Mouse (Mus musculus) embryonic fibroblast, embryonic 13.5 days (primary cell): ENCODE measurements at regions not wholly inside any gene's neighbourhood (a gene's known extent, or its start where the extent isn't known, plus 50 kb on each side); places are given as distances from the start of the nearest gene placed in this dataset.

Experiments used
- H3K27ac ChIP-seq: 2 replicates; pipeline ENCODE4 v1.5.1; 2012; ENCODE audit warnings: low read length, control low read depth, inconsistent platforms; ENCODE audit not compliant: insufficient read depth
- H3K4me1 ChIP-seq: 2 replicates; pipeline ENCODE4 v1.6.1; 2011; ENCODE audit warnings: low read length; ENCODE audit not compliant: control insufficient read depth, insufficient read depth
- H3K4me3 ChIP-seq: 2 replicates; pipeline ENCODE4 v1.5.1; 2011; ENCODE audit warnings: mild to moderate bottlenecking, control low read depth, low read length; ENCODE audit not compliant: insufficient read depth
- CTCF ChIP-seq: IDR thresholded peaks from 2 replicates; pipeline ENCODE4 v1.5.1; 2011; ENCODE audit warnings: mild to moderate bottlenecking, control low read depth, low read length, moderate library complexity, borderline replicate concordance; ENCODE audit not compliant: insufficient read depth
- POLR2A ChIP-seq: IDR thresholded peaks from 2 replicates; pipeline ENCODE4 v1.6.1; 2011; ENCODE audit warnings: low read depth, mild to moderate bottlenecking, control low read depth, low read length, moderate library complexity

DNA sequence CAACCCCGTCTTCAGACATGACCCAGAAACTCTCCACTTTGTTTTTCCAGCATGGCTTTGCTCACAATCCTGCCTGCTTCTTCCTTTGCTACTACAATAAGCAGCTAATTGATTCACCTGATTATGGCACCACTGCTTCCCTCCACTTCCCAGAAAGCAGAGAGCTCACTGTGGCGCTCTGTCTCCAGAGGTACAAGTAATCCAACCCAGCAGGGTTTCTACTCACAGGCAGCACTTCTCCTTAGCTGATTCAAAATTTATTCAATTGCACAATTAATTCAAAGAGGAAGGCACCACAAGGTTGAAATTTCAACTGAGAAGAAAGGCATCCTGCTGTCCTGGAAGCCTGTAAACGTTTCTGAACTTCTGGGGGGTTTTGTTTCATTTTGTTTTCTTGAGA, 293.9 kb downstream of the Ptprc start:
- H3K4me1 ChIP-seq, result no peaks in the 10 kb centered on the region
- H3K4me3 ChIP-seq, result no peak overlapping the region
- no peak overlapping the region for H3K27ac ChIP-seq
- no peak for TF ChIP-seq POLR2A
- no peak for TF ChIP-seq CTCF

DNA sequence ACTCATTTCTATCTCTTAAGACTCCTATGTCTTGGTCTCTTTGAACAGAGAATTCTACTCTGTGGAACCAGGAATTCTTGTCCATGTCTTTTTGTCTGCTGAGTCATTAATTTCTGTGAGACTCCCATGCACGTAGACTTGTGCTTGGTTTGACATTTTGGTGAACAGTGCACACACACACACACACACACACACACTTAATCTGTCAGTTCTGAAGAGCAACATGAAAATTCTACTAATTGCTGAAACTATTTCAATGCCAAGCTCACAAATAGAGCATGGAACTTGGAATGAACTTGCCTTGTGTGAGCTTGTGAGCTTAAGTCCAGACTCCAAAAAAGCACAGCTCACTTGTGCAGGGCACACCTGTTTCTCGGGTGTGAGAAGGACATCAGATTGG, 301.1 kb downstream of the Ptprc start:
- TF ChIP-seq CTCF, result no peak
- TF ChIP-seq POLR2A, result no peak
- Histone ChIP-seq H3K27ac (no peak overlapping the region), H3K4me1 (no peaks in the 10 kb centered on the region), H3K4me3 (no peak overlapping the region)

DNA sequence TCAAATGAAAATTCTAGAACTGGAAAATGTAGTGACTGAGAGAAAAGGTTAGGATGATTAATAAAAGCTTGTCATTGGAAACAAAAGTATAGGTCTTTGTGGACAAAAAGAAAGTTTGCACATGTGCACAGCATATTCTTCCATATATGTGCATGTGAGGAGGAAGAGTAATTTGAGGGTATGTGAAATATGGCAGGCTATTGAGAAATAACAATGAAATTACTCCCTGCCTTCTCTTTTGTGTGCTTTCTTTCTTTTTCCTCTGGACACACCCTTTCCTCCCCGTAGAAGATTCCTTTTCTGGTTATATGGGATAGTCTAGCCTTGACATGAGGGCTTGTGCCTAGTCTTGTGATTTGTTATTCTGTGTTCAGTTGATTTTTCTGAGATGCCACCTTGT, 301.9 kb downstream of the Ptprc start:
- H3K4me1 ChIP-seq, result no peaks in the 10 kb centered on the region
- no peak for TF ChIP-seq POLR2A
- TF ChIP-seq CTCF, result no peak
- H3K4me3 ChIP-seq, result no peak overlapping the region
- H3K27ac ChIP-seq, result no peak overlapping the region

DNA sequence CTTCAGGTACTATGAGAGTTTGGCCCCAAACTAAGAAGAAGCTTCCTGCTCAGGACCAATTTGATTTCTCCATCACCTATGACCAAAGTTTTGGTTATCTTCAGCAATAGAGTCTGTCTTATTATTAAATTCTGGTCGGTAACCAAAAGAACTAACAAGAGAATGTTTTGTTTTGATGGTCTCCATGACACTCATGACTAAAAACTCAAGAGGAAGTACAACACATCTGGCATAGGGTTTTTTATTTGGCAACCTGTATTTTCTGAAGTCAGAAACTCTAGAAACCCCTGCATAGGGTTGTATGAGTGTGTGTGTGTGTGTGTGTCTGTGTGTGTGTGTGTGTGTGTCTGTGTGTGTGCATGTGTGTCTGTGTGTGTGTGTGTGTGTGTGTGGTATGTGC, 310.5 kb downstream of the Ptprc start:
- TF ChIP-seq CTCF, result no peak
- no peak for TF ChIP-seq POLR2A
- Histone ChIP-seq H3K4me1 (no peaks in the 10 kb centered on the region), H3K4me3 (no peak overlapping the region), H3K27ac (no peak overlapping the region)

DNA sequence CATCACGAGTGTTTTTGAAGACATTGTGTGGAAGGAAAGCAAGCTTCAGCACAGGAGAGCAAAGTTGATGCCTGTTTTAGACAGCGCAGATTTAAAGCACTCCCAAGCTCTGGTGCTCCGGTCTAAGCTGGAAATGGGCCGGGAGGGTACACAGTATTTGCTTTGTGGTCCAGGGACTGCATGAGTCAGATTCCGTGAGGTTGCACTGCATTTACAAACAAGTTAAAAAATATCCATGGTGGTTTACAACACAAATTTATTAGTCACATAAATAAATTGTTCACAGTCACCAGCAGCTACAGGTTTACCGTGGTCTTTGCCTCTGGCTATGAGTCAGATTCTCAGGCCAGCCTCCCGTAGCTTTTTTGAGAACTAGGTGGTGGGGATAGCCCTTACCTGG, 312.0 kb downstream of the Ptprc start:
- H3K27ac ChIP-seq, result no peak overlapping the region
- H3K4me3 ChIP-seq, result no peak overlapping the region
- H3K4me1 ChIP-seq, result no peaks in the 10 kb centered on the region
- no peak for TF ChIP-seq POLR2A
- no peak for TF ChIP-seq CTCF

DNA sequence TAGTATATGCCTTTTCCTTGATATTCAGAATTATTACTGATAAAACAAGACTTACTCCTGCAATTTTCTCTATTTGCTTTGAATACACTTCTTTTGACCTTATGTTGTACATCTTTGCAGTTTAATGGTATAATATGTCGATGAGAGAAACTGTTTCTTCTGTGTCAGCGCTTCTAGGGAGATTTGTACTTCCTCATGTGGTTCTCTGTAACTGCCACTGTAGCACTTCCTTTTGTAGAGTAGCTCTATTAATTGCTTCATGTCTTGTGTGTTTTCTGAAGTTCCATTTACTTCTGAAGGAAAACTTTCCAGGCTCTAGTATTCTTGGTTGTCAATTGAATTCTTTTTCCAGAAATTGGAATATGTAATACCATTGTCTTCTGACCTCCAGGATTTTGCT, 323.2 kb downstream of the Ptprc start:
- no peaks in the 10 kb centered on the region for H3K4me1 ChIP-seq
- no peak for TF ChIP-seq POLR2A
- TF ChIP-seq CTCF, result no peak

DNA sequence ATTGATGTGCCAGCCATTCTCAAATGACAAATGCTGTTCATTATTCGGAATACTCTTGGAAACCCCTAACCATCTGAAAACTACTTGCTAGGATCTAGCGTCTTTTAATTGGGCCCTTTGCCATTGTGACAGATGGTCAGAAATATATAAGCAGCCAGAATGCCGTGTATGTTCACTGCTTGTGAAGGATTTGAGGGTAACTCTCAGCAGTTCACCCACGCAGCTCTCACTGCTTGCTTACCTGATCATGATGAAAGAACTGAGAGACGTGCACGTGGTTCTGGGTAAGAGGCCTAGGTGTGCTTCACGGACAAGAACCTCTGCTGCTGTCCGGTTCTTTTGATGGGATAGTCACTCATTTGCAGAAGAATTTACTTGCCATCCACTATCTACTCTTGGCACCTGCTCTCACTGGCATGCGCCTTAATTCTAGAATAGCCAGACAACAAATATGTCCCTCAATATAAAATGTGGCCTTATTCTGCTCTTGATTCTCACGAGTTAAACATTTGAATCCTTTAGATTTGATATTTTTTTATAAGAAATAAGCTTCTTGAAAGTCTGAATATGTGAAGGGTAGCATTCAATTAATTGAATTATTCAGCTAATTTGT, 328.1 kb downstream of the Ptprc start:
- Histone ChIP-seq H3K27ac (no peak overlapping the region), H3K4me3 (no peak overlapping the region), H3K4me1 (no peaks in the 10 kb centered on the region)
- TF ChIP-seq CTCF, result no peak
- TF ChIP-seq POLR2A, result no peak

More for the DNA sequence above, 323.2 kb downstream of the Ptprc start:
- Histone ChIP-seq H3K27ac (no peak overlapping the region), H3K4me3 (no peak overlapping the region)

DNA sequence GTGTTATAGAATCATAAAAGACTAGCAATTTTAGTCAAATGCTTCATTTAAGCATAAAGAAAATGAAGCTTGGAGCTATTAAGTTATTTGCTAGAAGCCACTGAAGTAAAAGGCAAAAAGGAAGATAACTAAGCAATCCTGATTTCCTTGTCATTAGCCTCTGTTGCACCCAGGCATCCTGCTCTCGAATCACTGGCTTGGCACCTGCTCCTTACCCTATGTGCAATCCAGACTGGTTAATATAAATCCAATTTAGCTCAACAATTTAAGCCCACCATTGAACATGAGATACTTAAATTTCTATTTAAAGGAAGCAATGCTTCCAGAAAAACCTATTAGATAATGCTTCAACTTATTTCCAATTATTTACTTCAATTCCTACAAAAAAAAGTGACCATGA, 328.7 kb downstream of the Ptprc start:
- Histone ChIP-seq H3K4me1 (no peaks in the 10 kb centered on the region), H3K4me3 (no peak overlapping the region), H3K27ac (no peak overlapping the region)
- no peak for TF ChIP-seq CTCF
- TF ChIP-seq POLR2A, result no peak

DNA sequence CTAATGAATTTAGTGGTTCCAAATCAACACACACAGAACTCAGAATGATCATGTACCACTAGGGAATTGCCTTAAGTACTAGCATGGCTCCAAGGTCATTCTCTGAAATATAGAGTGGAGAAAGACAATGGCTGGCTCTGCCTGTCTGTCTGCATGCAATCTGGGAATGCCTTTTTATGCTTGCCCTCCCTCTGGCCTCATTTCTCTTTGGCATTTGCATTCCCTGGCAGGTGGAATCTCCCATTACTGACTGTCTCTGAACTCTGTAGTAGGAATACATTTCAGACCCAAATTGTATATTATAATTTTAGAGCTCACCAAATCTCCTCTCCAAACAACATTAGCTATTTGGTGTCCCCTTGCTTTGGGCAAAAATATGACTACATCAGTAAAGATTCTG, 335.0 kb downstream of the Ptprc start:
- TF ChIP-seq CTCF, result no peak
- no peak for TF ChIP-seq POLR2A
- Histone ChIP-seq H3K27ac (no peak overlapping the region), H3K4me3 (no peak overlapping the region), H3K4me1 (no peaks in the 10 kb centered on the region)

DNA sequence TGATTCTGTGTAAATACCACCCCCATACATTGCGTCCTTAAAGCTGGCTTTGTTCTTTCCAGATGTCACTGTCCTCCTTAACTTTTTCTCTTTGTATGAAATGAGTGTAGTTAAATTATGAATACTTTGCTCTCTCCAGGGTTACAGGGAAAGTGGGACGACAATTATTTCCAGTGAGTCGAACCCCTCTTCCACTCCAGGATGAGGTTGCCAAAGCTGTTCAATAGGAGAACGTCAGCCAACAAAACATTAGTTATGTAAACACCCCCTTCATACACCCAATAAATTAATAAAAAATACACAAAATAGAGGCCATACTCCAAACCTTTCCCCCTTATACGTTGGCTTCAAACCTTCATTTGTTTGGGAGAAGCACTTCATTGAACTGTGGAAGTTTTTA, 335.8 kb downstream of the Ptprc start:
- Histone ChIP-seq H3K4me3 (no peak overlapping the region), H3K4me1 (no peaks in the 10 kb centered on the region), H3K27ac (no peak overlapping the region)
- no peak for TF ChIP-seq POLR2A
- TF ChIP-seq CTCF, result no peak

DNA sequence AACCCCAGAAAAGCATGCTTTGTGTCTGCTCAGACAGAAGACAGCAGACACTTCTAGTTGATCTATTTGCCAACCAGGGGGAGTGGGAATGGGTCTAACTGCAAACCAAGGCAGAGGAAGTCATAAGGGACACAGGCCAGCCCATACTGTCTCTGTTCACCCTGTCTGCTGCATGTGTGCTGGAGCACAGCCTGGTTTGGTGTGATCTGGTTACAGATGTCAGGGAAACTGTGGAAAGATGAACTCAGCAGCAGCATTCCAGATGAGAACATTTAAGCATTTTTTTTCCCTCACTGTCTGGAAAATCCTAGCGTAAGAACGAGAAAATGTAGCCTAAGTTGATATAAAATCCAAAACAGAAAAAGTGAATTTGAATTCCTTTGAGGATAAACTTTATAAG, 336.2 kb downstream of the Ptprc start:
- Histone ChIP-seq H3K4me1 (no peaks in the 10 kb centered on the region), H3K4me3 (no peak overlapping the region), H3K27ac (no peak overlapping the region)
- TF ChIP-seq POLR2A (no peak), CTCF (no peak)
